Mouse (Mus musculus): ENCODE measurements around the gene Cox7a1. TPM values are rescaled to one million over a fixed set of nuclear protein-coding genes. Genes with fewer than 3 reads are reported as not detected.
"Not testable (repeated sequence)": the region's sequence is repeated elsewhere in the genome, so short reads cannot be mapped to it uniquely, and the experiment has no call there.

Cox7a1 gene
- total and polyA plus RNA-seq, 2 experiments from 2014 or later = 1.4 to 4.9 TPM

- Histone ChIP-seq H3K4me3 (ENCODE audit: low read depth, low read length) (no peak overlapping the region), H3K27me3 (ENCODE audit: insufficient read depth, low read length) (no peaks in the 10 kb centered on the region), H3K4me2 (ENCODE audit: low read depth) (no peak overlapping the region), H3K4me1 (ENCODE audit: insufficient read depth) (no peaks in the 10 kb centered on the region), H3K36me3 (ENCODE audit: insufficient read depth) (no peaks in the 10 kb centered on the region), H3K27ac (ENCODE audit: low read depth, low read length) (no peak overlapping the region), H3K9ac (no peak overlapping the region), H3K9me3 (ENCODE audit: low read length) (no peaks in the 10 kb centered on the region)
- DNase-seq = no peak
- WGBS = 19% methylated on average over 8 of the region's 8 CpGs
- 0 out of 2 replicates have a peak, but pooled peaks have one; percentile 25 for ATAC-seq
- TF ChIP-seq CTCF (IDR thresholded peaks at IDR 0.05; ENCODE audit: low read depth) = no peak
These were observed 20.4 kb downstream of the Cox7a1 start for GRCm38 (mm10) chr7:30204380-30204779.

DNA sequence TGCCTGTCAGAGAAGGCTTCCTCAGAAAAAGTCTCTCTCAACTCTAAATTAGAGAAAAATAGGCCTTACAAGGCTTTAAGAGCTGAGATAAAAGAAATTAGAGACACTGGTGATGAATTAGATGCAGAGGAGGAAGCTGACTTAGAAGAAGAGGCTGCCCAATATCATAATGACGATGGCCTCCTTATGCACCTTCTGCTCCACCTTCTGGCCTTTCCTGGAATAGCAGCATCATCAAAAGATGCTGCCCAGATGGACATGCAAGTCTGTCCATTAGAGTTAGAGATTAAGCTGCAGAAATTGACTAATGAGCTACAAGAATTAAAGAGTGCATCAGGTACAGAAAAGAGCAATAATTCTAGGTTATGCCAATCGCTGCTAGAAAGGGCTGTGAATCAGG is 21.4 kb downstream of the Cox7a1 start:
- H3K27me3 ChIP-seq (ENCODE audit: insufficient read depth, low read length) = no peaks in the 10 kb centered on the region
- 7% methylated on average over 2 of the region's 2 CpGs for WGBS
- TF ChIP-seq CTCF (IDR thresholded peaks at IDR 0.05; ENCODE audit: low read depth) = peak; percentile 80

DNA sequence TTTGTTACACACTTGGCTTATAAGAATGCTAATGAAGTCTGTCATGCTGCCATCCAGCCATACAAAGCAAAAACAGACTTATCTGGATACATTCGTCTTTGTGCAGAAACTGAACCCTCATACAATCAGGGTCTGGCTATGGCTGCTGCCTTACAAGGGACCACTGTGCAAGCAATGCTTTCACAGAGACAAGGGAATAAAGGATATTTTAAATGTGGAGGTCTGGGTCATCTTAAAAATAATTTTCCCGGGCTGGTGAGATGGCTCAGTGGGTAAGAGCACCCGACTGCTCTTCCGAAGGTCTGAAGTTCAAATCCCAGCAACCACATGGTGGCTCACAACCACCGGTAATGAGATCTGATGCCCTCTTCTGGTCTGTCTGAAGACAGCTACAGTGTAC is 22.4 kb downstream of the Cox7a1 start:
- H3K9me3 ChIP-seq (ENCODE audit: low read length); H3K9ac ChIP-seq; H3K4me2 ChIP-seq (ENCODE audit: low read depth); DNase-seq; H3K36me3 ChIP-seq (ENCODE audit: insufficient read depth); H3K4me1 ChIP-seq (ENCODE audit: insufficient read depth); H3K27ac ChIP-seq (ENCODE audit: low read depth, low read length); ATAC-seq; H3K4me3 ChIP-seq (ENCODE audit: low read depth, low read length); H3K27me3 ChIP-seq (ENCODE audit: insufficient read depth, low read length): not testable (repeated sequence)
- WGBS = 46% methylated on average over 5 of the region's 5 CpGs

More for the DNA sequence above, 21.4 kb downstream of the Cox7a1 start:
- Histone ChIP-seq H3K9ac (no peak overlapping the region), H3K4me3 (ENCODE audit: low read depth, low read length) (no peak overlapping the region), H3K4me1 (ENCODE audit: insufficient read depth) (no peaks in the 10 kb centered on the region), H3K9me3 (ENCODE audit: low read length) (no peaks in the 10 kb centered on the region), H3K4me2 (ENCODE audit: low read depth) (no peak overlapping the region), H3K27ac (ENCODE audit: low read depth, low read length) (no peak overlapping the region), H3K36me3 (ENCODE audit: insufficient read depth) (no peaks in the 10 kb centered on the region)
- DNase-seq (peak; percentile 52), ATAC-seq (no peak)

DNA sequence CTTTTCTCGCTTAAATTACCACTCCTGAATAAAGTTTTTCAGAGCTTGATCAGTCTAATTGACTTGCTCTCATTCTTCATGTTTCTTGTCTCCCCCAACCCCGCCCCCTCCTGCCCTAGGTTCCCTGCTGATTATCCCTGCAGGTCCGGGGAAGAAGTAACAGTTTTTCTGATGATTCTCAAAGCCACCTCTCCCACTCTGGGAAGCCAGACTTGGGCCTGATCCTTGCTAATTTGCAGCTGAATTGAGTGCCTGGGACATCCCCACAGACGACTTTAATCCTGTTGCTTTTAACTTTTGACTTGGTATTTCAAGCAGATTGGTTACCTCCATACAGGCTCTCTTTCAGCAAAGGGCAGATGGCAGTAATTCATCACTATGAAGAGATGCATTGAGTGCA is 27.1 kb downstream of the Cox7a1 start:
- Histone ChIP-seq H3K27ac (ENCODE audit: low read depth, low read length) (no peak overlapping the region), H3K27me3 (ENCODE audit: insufficient read depth, low read length) (no peaks in the 10 kb centered on the region), H3K4me2 (ENCODE audit: low read depth) (no peak overlapping the region), H3K9me3 (ENCODE audit: low read length) (no peaks in the 10 kb centered on the region), H3K4me3 (ENCODE audit: low read depth, low read length) (no peak overlapping the region), H3K4me1 (ENCODE audit: insufficient read depth) (no peaks in the 10 kb centered on the region), H3K9ac (no peak overlapping the region), H3K36me3 (ENCODE audit: insufficient read depth) (no peaks in the 10 kb centered on the region)
- no peak for ATAC-seq
- no peak for TF ChIP-seq CTCF (IDR thresholded peaks at IDR 0.05; ENCODE audit: low read depth)
- no peak for DNase-seq
- WGBS = 15% methylated on average over 4 of the region's 4 CpGs

- ATAC-seq = no peak
- 92% methylated on average over 3 of the region's 3 CpGs for WGBS
- Histone ChIP-seq H3K4me3 (ENCODE audit: low read depth, low read length) (no peak overlapping the region), H3K27ac (ENCODE audit: low read depth, low read length) (no peak overlapping the region), H3K4me1 (ENCODE audit: insufficient read depth) (no peaks in the 10 kb centered on the region), H3K4me2 (ENCODE audit: low read depth) (no peak overlapping the region), H3K36me3 (ENCODE audit: insufficient read depth) (no peaks in the 10 kb centered on the region), H3K27me3 (ENCODE audit: insufficient read depth, low read length) (no peaks in the 10 kb centered on the region), H3K9ac (no peak overlapping the region), H3K9me3 (ENCODE audit: low read length) (no peaks in the 10 kb centered on the region)
- TF ChIP-seq CTCF (IDR thresholded peaks at IDR 0.05; ENCODE audit: low read depth) = no peak
- no peak for DNase-seq
These were observed 29.9 kb downstream of the Cox7a1 start for GRCm38 (mm10) chr7:30213881-30214280.

DNA sequence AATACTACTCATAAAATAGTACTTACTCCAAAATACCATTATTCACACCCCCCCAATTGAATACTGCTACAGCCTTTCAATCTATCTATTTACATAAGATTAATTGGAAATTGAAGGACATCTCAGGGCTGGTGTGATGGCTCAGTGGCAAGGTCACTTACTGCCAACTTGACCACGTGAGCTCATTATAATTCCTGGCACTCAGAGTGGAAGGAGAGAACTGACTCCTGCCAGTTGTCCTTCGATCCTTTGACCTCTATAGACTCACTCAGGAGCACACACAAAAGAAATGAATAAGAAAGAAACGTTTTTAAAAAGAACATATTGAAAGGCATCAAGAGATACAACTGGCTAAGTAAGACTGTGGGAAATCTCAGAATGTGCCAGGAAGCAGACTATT is 31.9 kb downstream of the Cox7a1 start:
- WGBS = 69% methylated on average over 3 of the region's 3 CpGs

GRCm38 (mm10) chr7:30216723-30217151 is 32.8 kb downstream of the Cox7a1 start:
- peak; percentile 97 for TF ChIP-seq CTCF (IDR thresholded peaks at IDR 0.05; ENCODE audit: low read depth)
- no peaks in the 10 kb centered on the region for H3K27me3 ChIP-seq (ENCODE audit: insufficient read depth, low read length)
- no peak overlapping the region for H3K4me3 ChIP-seq (ENCODE audit: low read depth, low read length)
- H3K27ac ChIP-seq (ENCODE audit: low read depth, low read length) = peak overlapping the region; percentile 46; the same call in 1 of the 2 replicates
- DNase-seq (peak; percentile 91), ATAC-seq (peak; percentile 89)
- peak overlapping the region; percentile 29 for H3K4me2 ChIP-seq (ENCODE audit: low read depth)
- WGBS = 1% methylated on average over 15 of the region's 16 CpGs
- no peaks in the 10 kb centered on the region for H3K9me3 ChIP-seq (ENCODE audit: low read length)
- H3K36me3 ChIP-seq (ENCODE audit: insufficient read depth) = no peaks in the 10 kb centered on the region
- 0 out of 2 replicates have a peak overlapping the region, but pooled peaks have one; percentile 6 for H3K9ac ChIP-seq
- H3K4me1 ChIP-seq (ENCODE audit: insufficient read depth) = no peaks in the 10 kb centered on the region; the same call in 1 of the 2 replicates

More for the DNA sequence above, 31.9 kb downstream of the Cox7a1 start:
- Histone ChIP-seq H3K36me3 (ENCODE audit: insufficient read depth) (no peaks in the 10 kb centered on the region), H3K27me3 (ENCODE audit: insufficient read depth, low read length) (no peaks in the 10 kb centered on the region), H3K27ac (ENCODE audit: low read depth, low read length) (no peak overlapping the region), H3K4me1 (ENCODE audit: insufficient read depth) (no peaks in the 10 kb centered on the region; the same call in 1 of the 2 replicates), H3K4me2 (ENCODE audit: low read depth) (no peak overlapping the region), H3K9ac (no peak overlapping the region), H3K9me3 (ENCODE audit: low read length) (no peaks in the 10 kb centered on the region), H3K4me3 (ENCODE audit: low read depth, low read length) (no peak overlapping the region)
- DNase-seq = no peak
- no peak for TF ChIP-seq CTCF (IDR thresholded peaks at IDR 0.05; ENCODE audit: low read depth)
- no peak for ATAC-seq
